24 mouse cellular contexts compared by ENCODE assay signal in genomic region chr10:81612779-81613178, GRCm38 (mm10). TPM values are rescaled to one million over a fixed set of nuclear protein-coding genes. Genes with fewer than 3 reads are reported as not detected.
A peak's percentile ranks its signal among the peaks of the same experiment; 100 is the strongest.
DNase-seq lines count a peak whose midpoint lies in the region; ATAC-seq and TF ChIP-seq lines count a peak whose summit lies in the region.
"Had no signal": no experiment of that assay in that cellular context is flagged by ENCODE, and none has a peak within 500 bp of the region (broad histone marks: within the 10 kb centered on the region; RNA-seq: fewer than 3 reads in every experiment).

No protein-coding gene starts in this region.

- intact Hi-C loops in left cerebral cortex, postnatal 10 days (cut with DNase I) = no loop called here

- no peak overlapping the region for H3ac ChIP-seq in myocyte (ENCODE audit: control insufficient read depth, insufficient read length)

- no peak overlapping the region for H3K4me2 ChIP-seq in liver, embryonic 13.5 days
- H3K4me2 ChIP-seq in liver, embryonic 11.5 days = no peak overlapping the region
- no peak overlapping the region for H3K4me2 ChIP-seq in myocyte (ENCODE audit: low read depth)
- H3K4me2 ChIP-seq: embryonic facial prominence, embryonic 15.5 days; heart, embryonic 13.5 days; hindbrain, embryonic 15.5 days; lung, embryonic 14.5 days; midbrain, embryonic 12.5 days; neural tube, embryonic 12.5 days had no signal

- no peak for DNase-seq in liver, embryonic 13.5 days
- no peak for DNase-seq in liver, embryonic 11.5 days (ENCODE audit: low spot score)
- DNase-seq in ZHBTc4 (ENCODE audit: low read depth, low spot score) = peak; percentile 72
- DNase-seq in left cerebral cortex, postnatal 10 days (ENCODE audit: extremely low spot score in 1 of 2, low spot score in 2 of 2) = no peak
- DNase-seq: cerebellum, adult 18-20 months; cerebellum, postnatal 25 days; embryo, embryonic 11 days; kidney, adult 2 months; kidney, postnatal 10 days; lung, embryonic 14.5 days; lung, postnatal 36 days; right cerebral cortex, adult 18-20 months; thymus, postnatal 36 days had no signal

- ATAC-seq in liver, embryonic 13.5 days (ENCODE audit: low read depth) = 0 out of 2 replicates have a peak, but pooled peaks have one; percentile 25
- no peak for ATAC-seq in liver, embryonic 11.5 days (replicated peaks; ENCODE audit: low FRiP score)
- no peak for ATAC-seq in inflammation-experienced regulatory T-cells, adult 6 months
- ATAC-seq: activated CD4-positive, CD25-positive, alpha-beta regulatory T cell, adult 4 months had no signal

- no peaks in the 10 kb centered on the region for H3K79me2 ChIP-seq in myocyte (ENCODE audit: control insufficient read depth, insufficient read depth)

- H3K27ac ChIP-seq in liver, embryonic 13.5 days = no peak overlapping the region
- no peak overlapping the region for H3K27ac ChIP-seq in liver, embryonic 11.5 days (ENCODE audit: low read depth, low read length)
- H3K27ac ChIP-seq: embryonic facial prominence, embryonic 15.5 days; heart, embryonic 13.5 days; hindbrain, embryonic 15.5 days; limb, embryonic 10.5 days; midbrain, embryonic 12.5 days; neural tube, embryonic 12.5 days had no signal

- no peaks in the 10 kb centered on the region for H3K9me3 ChIP-seq in liver, embryonic 13.5 days (replicated peaks)
- no peaks in the 10 kb centered on the region for H3K9me3 ChIP-seq in liver, embryonic 11.5 days (ENCODE audit: control insufficient read depth, low read length)
- H3K9me3 ChIP-seq in E14TG2a.4 (ENCODE audit: low read length) = peaks cover 30% of the 10 kb centered on the region
- H3K9me3 ChIP-seq: hindbrain, embryonic 15.5 days; limb, embryonic 10.5 days; midbrain, embryonic 12.5 days; neural tube, embryonic 12.5 days had no signal

- TF ChIP-seq POLR2A in myocyte (IDR thresholded peaks at IDR 0.05; ENCODE audit: insufficient read length, low read depth) = no peak

- 59% methylated on average over 3 of the region's 3 CpGs for WGBS in liver, embryonic 13.5 days (ENCODE audit: insufficient replicate concordance)
- WGBS in liver, embryonic 11.5 days = 60% methylated on average over 3 of the region's 3 CpGs

- no peak overlapping the region for H3K4me3 ChIP-seq in liver, embryonic 13.5 days (replicated peaks)
- H3K4me3 ChIP-seq in liver, embryonic 11.5 days (ENCODE audit: low read depth, low read length) = no peak overlapping the region
- peak overlapping the region; percentile 30; the same call in 1 of the 2 replicates for H3K4me3 ChIP-seq in E14TG2a.4 (replicated peaks; ENCODE audit: low read length)
- no peak overlapping the region for H3K4me3 ChIP-seq in myocyte
- H3K4me3 ChIP-seq: embryonic facial prominence, embryonic 15.5 days; heart, embryonic 13.5 days; hindbrain, embryonic 15.5 days; limb, embryonic 10.5 days; midbrain, embryonic 12.5 days; neural tube, embryonic 12.5 days had no signal

- TF ChIP-seq CTCF in E14TG2a.4 (conservative IDR thresholded peaks at IDR 0.05; ENCODE audit: low read length) = no peak

- H3K27me3 ChIP-seq in liver, embryonic 13.5 days = no peaks in the 10 kb centered on the region
- 0 out of 2 replicates have a peak, but pooled peaks cover 2% of the 10 kb centered on the region for H3K27me3 ChIP-seq in liver, embryonic 11.5 days (replicated peaks; ENCODE audit: control insufficient read depth, insufficient read depth, low read length)
- H3K27me3 ChIP-seq in E14TG2a.4 (ENCODE audit: insufficient read depth, low read length) (no peaks in the 10 kb centered on the region), myocyte (ENCODE audit: control insufficient read depth, insufficient read depth, insufficient read length) (peaks cover 6% of the 10 kb centered on the region)
- H3K27me3 ChIP-seq: embryonic facial prominence, embryonic 15.5 days; hindbrain, embryonic 15.5 days; neural tube, embryonic 12.5 days had no signal

- H3K36me3 ChIP-seq in liver, embryonic 13.5 days = 0 out of 2 replicates have a peak, but pooled peaks cover 13% of the 10 kb centered on the region
- H3K36me3 ChIP-seq in liver, embryonic 11.5 days (ENCODE audit: control insufficient read depth, insufficient read depth, low read length) = no peaks in the 10 kb centered on the region; the same call in 1 of the 2 replicates
- H3K36me3 ChIP-seq in E14TG2a.4 (ENCODE audit: insufficient read depth, low read length) = peaks cover 24% of the 10 kb centered on the region
- no peaks in the 10 kb centered on the region for H3K36me3 ChIP-seq in myocyte (ENCODE audit: control insufficient read depth, insufficient read depth)
- H3K36me3 ChIP-seq: hindbrain, embryonic 15.5 days had no signal

- no peaks in the 10 kb centered on the region; the same call in 1 of the 2 replicates for H3K4me1 ChIP-seq in liver, embryonic 13.5 days (replicated peaks)
- no peaks in the 10 kb centered on the region for H3K4me1 ChIP-seq in liver, embryonic 11.5 days (replicated peaks; ENCODE audit: control insufficient read depth, insufficient read depth, low read length)
- peaks cover 62% of the 10 kb centered on the region for H3K4me1 ChIP-seq in E14TG2a.4 (replicated peaks; ENCODE audit: low read depth, low read length)
- H3K4me1 ChIP-seq: embryonic facial prominence, embryonic 15.5 days; heart, embryonic 13.5 days; hindbrain, embryonic 15.5 days; midbrain, embryonic 12.5 days had no signal

- H3K9ac ChIP-seq in liver, embryonic 13.5 days = no peak overlapping the region
- H3K9ac ChIP-seq in liver, embryonic 11.5 days (ENCODE audit: low read depth, low read length) = no peak overlapping the region
- H3K9ac ChIP-seq: embryonic facial prominence, embryonic 15.5 days; heart, embryonic 13.5 days; hindbrain, embryonic 15.5 days; lung, embryonic 14.5 days; midbrain, embryonic 12.5 days; neural tube, embryonic 12.5 days had no signal

TF ChIP-seq in myocyte, 11 proteins besides CTCF, POLR2A, EP300 and RAD21:
- TF ChIP-seq USF1 (IDR thresholded peaks at IDR 0.05; ENCODE audit: low read depth) (peak; percentile 67), REST (IDR thresholded peaks at IDR 0.05; ENCODE audit: insufficient read depth, insufficient read length) (no peak)

RNA-seq across cellular contexts. Expression of gene BC025920, which starts 6.7 kb away (rescaled TPM):
- polyA plus RNA-seq in liver, embryonic 13.5 days (2015; fragmentation: Nextera tagmentation; extraction: Ambion mirVana) = 0.50 and 0.56 TPM in 2 replicates
- 0.81 and 1.1 TPM in 2 replicates for polyA plus RNA-seq in liver, embryonic 11.5 days (2014; fragmentation: Nextera tagmentation; extraction: Ambion mirVana)
- polyA plus RNA-seq in myocyte (2012; fragmentation: generic; extraction: Trizol) = 0.78 TPM
- polyA plus RNA-seq in inflammation-experienced regulatory T-cells, adult 6 months (2017; shearing (Covaris generic)) = 1 to 10 TPM in 2 of 3 experiments, under 1 TPM in 1; 0.69 to 5.2 (median 4.1) TPM
- 1 to 10 TPM; 1.9 to 2.2 TPM for total RNA-seq in left cerebral cortex, postnatal 10 days (2021)

RNA-seq across cellular contexts. Expression of gene Tle6, which starts 11.9 kb away (rescaled TPM):
- polyA plus RNA-seq in liver, embryonic 13.5 days (2015; fragmentation: Nextera tagmentation; extraction: Ambion mirVana) = 7.3 and 7.6 TPM in 2 replicates
- 13.2 and 16.7 TPM in 2 replicates for polyA plus RNA-seq in liver, embryonic 11.5 days (2014; fragmentation: Nextera tagmentation; extraction: Ambion mirVana)
- polyA plus RNA-seq in myocyte (2012; fragmentation: generic; extraction: Trizol) = 15.3 TPM
- polyA plus RNA-seq in inflammation-experienced regulatory T-cells, adult 6 months (2017; shearing (Covaris generic)) = 1 to 10 TPM in 2 of 3 experiments, under 1 TPM in 1; 0.99 to 1.9 (median 1.7) TPM
- 1 to 10 TPM in 1 of 2 experiments, under 1 TPM in 1; 0.93 to 3.0 TPM for total RNA-seq in left cerebral cortex, postnatal 10 days (2021)
- total RNA-seq: monocyte, adult 5-6 weeks had no signal

RNA-seq across cellular contexts. Expression of gene Sirt6, which starts 14.8 kb away (rescaled TPM):
- polyA plus RNA-seq in liver, embryonic 13.5 days (2015; fragmentation: Nextera tagmentation; extraction: Ambion mirVana) = 10.7 and 10.9 TPM in 2 replicates
- polyA plus RNA-seq in liver, embryonic 11.5 days (2014; fragmentation: Nextera tagmentation; extraction: Ambion mirVana) = 22.8 and 22.9 TPM in 2 replicates
- polyA plus RNA-seq in myocyte (2012; fragmentation: generic; extraction: Trizol) = 28.0 TPM
- 10 to 100 TPM; 23.3 to 26.7 (median 24.3) TPM for polyA plus RNA-seq in inflammation-experienced regulatory T-cells, adult 6 months (2017; shearing (Covaris generic))
- 10 to 100 TPM; 28.0 to 29.3 TPM for total RNA-seq in left cerebral cortex, postnatal 10 days (2021)

RNA-seq across cellular contexts. Expression of gene Ankrd24, which starts 15.6 kb away (rescaled TPM):
- 1.9 and 2.2 TPM in 2 replicates for polyA plus RNA-seq in liver, embryonic 13.5 days (2015; fragmentation: Nextera tagmentation; extraction: Ambion mirVana)
- 3.6 and 4.6 TPM in 2 replicates for polyA plus RNA-seq in liver, embryonic 11.5 days (2014; fragmentation: Nextera tagmentation; extraction: Ambion mirVana)
- polyA plus RNA-seq in myocyte (2012; fragmentation: generic; extraction: Trizol) = 11.8 TPM
- polyA plus RNA-seq in inflammation-experienced regulatory T-cells, adult 6 months (2017; shearing (Covaris generic)) = 1 to 10 TPM in 1 of 3 experiments, under 1 TPM in 2; 0.72 to 1.3 (median 0.90) TPM
- 10 to 100 TPM; 34.1 to 35.1 TPM for total RNA-seq in left cerebral cortex, postnatal 10 days (2021)

RNA-seq across cellular contexts. Expression of gene Gm10778, which starts 36.1 kb away (rescaled TPM):
- 1.7 and 2.6 TPM in 2 replicates for polyA plus RNA-seq in liver, embryonic 13.5 days (2015; fragmentation: Nextera tagmentation; extraction: Ambion mirVana)
- polyA plus RNA-seq in liver, embryonic 11.5 days (2014; fragmentation: Nextera tagmentation; extraction: Ambion mirVana) = 3.3 and 3.9 TPM in 2 replicates
- polyA plus RNA-seq in myocyte (2012; fragmentation: generic; extraction: Trizol) = 0.59 TPM
- polyA plus RNA-seq in inflammation-experienced regulatory T-cells, adult 6 months (2017; shearing (Covaris generic)) = 1 to 10 TPM; 5.2 to 9.4 (median 9.1) TPM
- total RNA-seq in left cerebral cortex, postnatal 10 days (2021) = 1 to 10 TPM; 5.0 to 5.7 TPM
